In genomic region chr17:45056894-45057293, GRCm38 (mm10) we compare ENCODE assay signal across 24 mouse cellular contexts.
"Had no signal": no experiment of that assay in that cellular context is flagged by ENCODE, and none has a peak within 500 bp of the region (broad histone marks: within the 10 kb centered on the region; RNA-seq: fewer than 3 reads in every experiment).

No protein-coding gene starts in this region.

- H3K4me2 ChIP-seq: heart, embryonic 12.5 days; hindbrain, embryonic 12.5 days; hindbrain, embryonic 14.5 days; intestine, embryonic 15.5 days; limb, embryonic 12.5 days; liver, embryonic 13.5 days; liver, embryonic 15.5 days had no signal

- H3K36me3 ChIP-seq: heart, embryonic 10.5 days; heart, embryonic 12.5 days; hindbrain, embryonic 10.5 days; hindbrain, embryonic 12.5 days; intestine, embryonic 15.5 days; limb, embryonic 12.5 days; liver, embryonic 13.5 days; liver, embryonic 15.5 days had no signal

- H3K4me3 ChIP-seq: gastrocnemius, adult 2 months; heart, embryonic 10.5 days; heart, embryonic 12.5 days; hindbrain, embryonic 10.5 days; hindbrain, embryonic 12.5 days; intestine, embryonic 15.5 days; layer of hippocampus, adult 2 months; left cerebral cortex, adult 2 months; limb, embryonic 12.5 days; liver, embryonic 13.5 days; liver, embryonic 15.5 days had no signal

- H3K27ac ChIP-seq: gastrocnemius, adult 2 months; heart, embryonic 10.5 days; hindbrain, embryonic 10.5 days; hindbrain, embryonic 12.5 days; hindbrain, embryonic 14.5 days; intestine, embryonic 15.5 days; layer of hippocampus, adult 2 months; left cerebral cortex, adult 2 months; limb, embryonic 12.5 days; liver, embryonic 13.5 days; liver, embryonic 15.5 days had no signal

- H3K9me3 ChIP-seq: heart, embryonic 10.5 days; heart, embryonic 12.5 days; hindbrain, embryonic 10.5 days; hindbrain, embryonic 12.5 days; intestine, embryonic 15.5 days; limb, embryonic 12.5 days; liver, embryonic 13.5 days; liver, embryonic 15.5 days had no signal

- ATAC-seq: hindbrain, embryonic 16.5 days; inflammation-experienced regulatory T-cells, adult 6 months; intestine, embryonic 15.5 days; liver, postnatal 0 days had no signal

- H3K9ac ChIP-seq: heart, embryonic 12.5 days; hindbrain, embryonic 12.5 days; hindbrain, embryonic 14.5 days; intestine, embryonic 15.5 days; limb, embryonic 12.5 days; liver, embryonic 13.5 days; liver, embryonic 15.5 days; liver, postnatal 0 days had no signal

- H3K27me3 ChIP-seq: heart, embryonic 12.5 days; hindbrain, embryonic 12.5 days; intestine, embryonic 15.5 days; limb, embryonic 12.5 days; liver, embryonic 13.5 days; liver, embryonic 15.5 days had no signal

- DNase-seq: gastrocnemius, adult 2 months; gastrocnemius, postnatal 10 days; gastrocnemius, postnatal 25 days; heart, adult 18-20 months; heart, postnatal 10 days; heart, postnatal 4 days; kidney, postnatal 10 days; kidney, postnatal 4 days; liver; liver, embryonic 13.5 days; liver, postnatal 0 days; lung, adult 2 months had no signal

- H3K4me1 ChIP-seq: heart, embryonic 10.5 days; heart, embryonic 12.5 days; intestine, embryonic 15.5 days; liver, embryonic 13.5 days; liver, embryonic 15.5 days had no signal
